Mouse (Mus musculus): Measurements from ENCODE around the gene Pgpep1l. TPM values are rescaled to one million over a fixed set of nuclear protein-coding genes. Genes with fewer than 3 reads are reported as not detected.
"Not testable (repeated sequence)": the region's sequence is repeated elsewhere in the genome, so short reads cannot be mapped to it uniquely, and the experiment has no call there.

The Pgpep1l gene
- polyA plus RNA-seq, 1 experiment from 2014 or later, result 0.18 TPM

DNA sequence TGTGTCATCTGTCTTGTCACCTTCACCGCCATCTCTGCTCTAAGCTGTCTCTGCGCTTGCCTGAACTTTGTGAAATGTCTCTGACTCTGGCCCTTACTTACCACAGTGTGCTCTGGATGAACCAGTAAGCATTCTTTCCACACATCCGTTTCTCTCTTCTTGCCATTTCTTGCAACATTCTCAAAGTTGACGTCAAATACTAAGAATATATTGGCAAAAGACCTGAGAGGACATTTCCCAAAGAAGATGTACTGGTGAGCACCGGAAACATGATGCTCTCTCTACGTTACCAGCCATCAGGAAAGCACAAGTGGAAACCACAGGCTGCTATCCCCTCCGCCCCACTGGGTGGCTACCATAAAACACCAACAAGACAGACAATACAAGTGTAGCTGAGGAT, 19.7 kb upstream of the Pgpep1l start:
- no peak overlapping the region for H3K4me2 ChIP-seq (ENCODE audit: low read length)
- WGBS, result 82% methylated on average over 7 of the region's 7 CpGs
- H3K4me3 ChIP-seq (replicated peaks; ENCODE audit: low read depth, low read length), result no peak overlapping the region
- no peak overlapping the region for H3K27ac ChIP-seq
- no peaks in the 10 kb centered on the region for H3K36me3 ChIP-seq (ENCODE audit: insufficient read depth, low read length)
- no peak overlapping the region for H3K9ac ChIP-seq (ENCODE audit: low read depth, low read length)
- H3K9me3 ChIP-seq (replicated peaks; ENCODE audit: low read length), result no peaks in the 10 kb centered on the region
- ATAC-seq (replicated peaks; ENCODE audit: low FRiP score, low read depth) (no peak), DNase-seq (ENCODE audit: low spot score) (no peak)
- H3K27me3 ChIP-seq (ENCODE audit: insufficient read depth, low read length), result no peaks in the 10 kb centered on the region
- H3K4me1 ChIP-seq (replicated peaks; ENCODE audit: insufficient read depth, low read length), result no peaks in the 10 kb centered on the region; the same call in 1 of the 2 replicates
- no peak for TF ChIP-seq CTCF (IDR thresholded peaks at IDR 0.05; ENCODE audit: low read depth)

DNA sequence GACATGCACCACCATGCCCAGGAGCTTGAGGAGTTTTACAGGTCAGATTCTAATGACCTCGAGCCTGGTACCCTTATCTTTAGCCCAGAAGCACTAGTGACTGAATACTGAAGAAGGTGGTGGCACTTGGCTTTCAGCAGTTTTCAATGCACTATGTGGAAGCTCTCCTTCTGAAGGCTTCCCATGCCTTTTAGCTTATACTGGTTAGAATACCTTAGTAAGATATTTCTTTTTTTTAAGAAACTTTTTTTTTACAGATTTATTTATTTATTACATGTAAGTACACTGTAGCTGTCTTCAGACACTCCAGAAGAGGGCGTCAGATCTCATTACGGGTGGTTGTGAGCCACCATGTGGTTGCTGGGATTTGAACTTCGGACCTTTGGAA, 19.1 kb upstream of the Pgpep1l start:
- not testable (repeated sequence) for H3K4me2 ChIP-seq (ENCODE audit: low read length); H3K9ac ChIP-seq (ENCODE audit: low read depth, low read length); H3K27ac ChIP-seq; H3K9me3 ChIP-seq (replicated peaks; ENCODE audit: low read length); H3K4me3 ChIP-seq (replicated peaks; ENCODE audit: low read depth, low read length); DNase-seq (ENCODE audit: low spot score); H3K27me3 ChIP-seq (ENCODE audit: insufficient read depth, low read length); ATAC-seq (replicated peaks; ENCODE audit: low FRiP score, low read depth); H3K36me3 ChIP-seq (ENCODE audit: insufficient read depth, low read length); H3K4me1 ChIP-seq (replicated peaks; ENCODE audit: insufficient read depth, low read length)
- 87% methylated on average over 4 of the region's 4 CpGs for WGBS

DNA sequence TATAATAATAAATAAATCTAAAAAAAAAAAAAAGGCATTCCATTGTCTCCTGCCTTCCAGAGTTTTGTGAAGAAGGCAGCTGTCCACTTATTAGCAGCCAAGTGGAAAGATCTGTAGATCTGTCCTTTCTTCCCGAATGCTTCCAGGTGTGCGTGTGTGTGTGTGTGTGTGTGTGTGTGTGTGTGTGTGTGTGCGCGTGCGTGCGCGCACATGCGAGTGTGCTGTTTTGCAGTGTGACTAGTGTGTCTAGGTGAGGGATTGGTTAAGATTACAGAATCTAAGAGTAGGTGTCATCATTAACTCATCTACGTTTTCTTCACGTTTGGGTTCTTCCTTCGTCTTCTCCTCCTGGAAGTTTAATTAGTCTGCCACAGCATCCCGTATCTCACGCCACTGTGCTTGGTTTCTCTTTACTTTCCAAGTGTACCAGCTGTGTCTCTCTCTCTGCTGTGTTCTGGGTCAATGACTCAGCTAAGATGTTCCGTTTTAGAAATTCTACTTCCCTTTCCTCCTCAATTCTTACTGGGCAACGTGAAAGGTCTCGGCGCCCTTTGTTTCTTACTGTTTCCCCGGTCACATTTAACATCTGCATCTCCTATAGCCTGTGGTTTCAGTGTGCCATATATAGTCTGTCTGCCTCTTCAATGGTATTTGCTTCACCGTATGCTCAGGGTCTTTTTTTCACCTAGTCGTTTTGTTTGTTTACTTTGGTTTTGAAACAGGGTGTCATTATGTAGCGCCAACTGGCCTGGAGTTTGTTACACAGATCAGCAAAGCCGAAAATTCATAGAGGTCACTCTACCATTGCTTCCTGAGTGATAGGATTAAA, 18.5 kb upstream of the Pgpep1l start:
- no peaks in the 10 kb centered on the region; the same call in 1 of the 2 replicates for H3K4me1 ChIP-seq (replicated peaks; ENCODE audit: insufficient read depth, low read length)
- no peaks in the 10 kb centered on the region for H3K9me3 ChIP-seq (replicated peaks; ENCODE audit: low read length)
- ATAC-seq (replicated peaks; ENCODE audit: low FRiP score, low read depth) (no peak), DNase-seq (ENCODE audit: low spot score) (no peak)
- no peak overlapping the region for H3K4me2 ChIP-seq (ENCODE audit: low read length)
- 68% methylated on average over 22 of the region's 22 CpGs for WGBS
- H3K9ac ChIP-seq (ENCODE audit: low read depth, low read length), result no peak overlapping the region
- no peaks in the 10 kb centered on the region for H3K36me3 ChIP-seq (ENCODE audit: insufficient read depth, low read length)
- no peak overlapping the region for H3K4me3 ChIP-seq (replicated peaks; ENCODE audit: low read depth, low read length)
- H3K27me3 ChIP-seq (ENCODE audit: insufficient read depth, low read length), result no peaks in the 10 kb centered on the region
- no peak overlapping the region for H3K27ac ChIP-seq
- TF ChIP-seq CTCF (IDR thresholded peaks at IDR 0.05; ENCODE audit: low read depth), result no peak

DNA sequence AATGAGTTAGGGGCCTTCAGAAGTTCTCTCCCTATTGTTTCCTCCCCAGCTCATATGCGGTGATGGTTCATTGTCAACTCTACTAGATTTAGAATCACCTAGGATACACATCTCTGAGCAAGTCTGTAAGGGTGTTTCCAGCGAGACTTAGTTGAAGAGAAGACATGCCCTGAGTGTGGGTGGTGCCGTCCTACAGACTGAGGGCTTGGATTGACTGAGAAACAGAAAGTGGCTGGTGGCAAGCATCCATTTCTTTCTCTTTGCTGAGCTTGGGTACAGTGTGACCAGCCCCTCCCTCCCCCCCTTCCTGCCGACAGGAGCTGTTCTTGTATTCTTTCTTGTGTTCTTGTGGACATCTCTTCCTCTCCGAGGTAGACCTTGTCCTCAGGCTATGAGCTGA, 17.3 kb upstream of the Pgpep1l start:
- no peaks in the 10 kb centered on the region for H3K9me3 ChIP-seq (replicated peaks; ENCODE audit: low read length)
- no peak for TF ChIP-seq CTCF (IDR thresholded peaks at IDR 0.05; ENCODE audit: low read depth)
- H3K9ac ChIP-seq (ENCODE audit: low read depth, low read length), result no peak overlapping the region
- ATAC-seq (replicated peaks; ENCODE audit: low FRiP score, low read depth) (no peak), DNase-seq (ENCODE audit: low spot score) (no peak)
- no peak overlapping the region for H3K27ac ChIP-seq
- no peak overlapping the region for H3K4me2 ChIP-seq (ENCODE audit: low read length)
- H3K4me1 ChIP-seq (replicated peaks; ENCODE audit: insufficient read depth, low read length), result peaks cover 3% of the 10 kb centered on the region
- H3K36me3 ChIP-seq (ENCODE audit: insufficient read depth, low read length), result no peaks in the 10 kb centered on the region
- no peak overlapping the region for H3K4me3 ChIP-seq (replicated peaks; ENCODE audit: low read depth, low read length)
- H3K27me3 ChIP-seq (ENCODE audit: insufficient read depth, low read length), result no peaks in the 10 kb centered on the region
- WGBS, result 72% methylated on average over 5 of the region's 5 CpGs

DNA sequence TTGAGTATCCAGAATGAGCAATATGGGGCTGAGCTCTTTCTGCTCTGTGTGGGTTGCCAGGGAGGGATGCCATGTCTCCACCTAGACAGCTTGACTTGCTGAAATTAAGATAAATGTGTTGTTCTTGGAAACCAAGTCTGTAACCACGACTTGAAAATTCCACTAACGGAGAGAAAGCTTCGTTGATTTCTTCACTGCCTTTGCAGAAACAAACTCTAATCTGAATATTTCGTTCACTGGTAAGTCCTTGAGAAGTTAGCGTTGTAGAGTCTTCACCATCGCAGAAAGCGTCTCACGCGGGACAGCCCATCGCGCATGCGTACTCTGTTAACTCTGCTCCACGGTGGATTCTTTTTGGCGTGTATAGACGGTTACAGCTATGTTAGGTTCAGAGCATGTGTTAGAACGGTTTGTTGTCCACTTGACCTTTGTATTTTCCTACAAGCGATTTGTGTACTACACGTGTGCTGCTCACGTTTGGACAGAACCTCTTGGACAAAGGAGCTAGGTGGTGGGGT, 16.4 kb upstream of the Pgpep1l start:
- Histone ChIP-seq H3K27me3 (ENCODE audit: insufficient read depth, low read length) (no peaks in the 10 kb centered on the region), H3K4me3 (replicated peaks; ENCODE audit: low read depth, low read length) (no peak overlapping the region), H3K36me3 (ENCODE audit: insufficient read depth, low read length) (no peaks in the 10 kb centered on the region), H3K4me1 (replicated peaks; ENCODE audit: insufficient read depth, low read length) (peaks cover 10% of the 10 kb centered on the region), H3K9me3 (replicated peaks; ENCODE audit: low read length) (no peaks in the 10 kb centered on the region), H3K4me2 (ENCODE audit: low read length) (no peak overlapping the region), H3K27ac (no peak overlapping the region), H3K9ac (ENCODE audit: low read depth, low read length) (no peak overlapping the region)
- WGBS, result 83% methylated on average over 19 of the region's 19 CpGs
- DNase-seq (ENCODE audit: low spot score) (no peak), ATAC-seq (replicated peaks; ENCODE audit: low FRiP score, low read depth) (no peak)
- no peak for TF ChIP-seq CTCF (IDR thresholded peaks at IDR 0.05; ENCODE audit: low read depth)

DNA sequence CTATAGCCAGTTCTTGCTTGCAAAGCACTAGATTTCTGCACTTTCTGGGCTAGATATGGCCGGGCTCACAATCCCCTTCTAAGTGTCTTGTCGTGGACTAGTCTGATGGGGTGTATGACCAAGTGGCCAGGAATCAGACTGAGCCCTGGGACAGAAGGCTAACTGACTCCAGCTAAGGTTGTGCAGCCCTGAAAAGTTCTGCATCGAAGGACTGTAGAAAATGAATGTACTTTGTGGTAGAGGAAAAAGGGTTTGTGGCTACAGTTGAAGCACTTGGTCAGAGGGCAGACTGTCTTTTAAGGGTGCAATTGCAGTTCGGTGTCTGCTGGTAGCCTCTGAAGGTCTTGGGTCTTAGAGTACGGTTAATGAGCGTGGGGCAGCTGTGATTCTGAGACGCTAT, 15.4 kb upstream of the Pgpep1l start:
- H3K4me3 ChIP-seq (replicated peaks; ENCODE audit: low read depth, low read length), result no peak overlapping the region
- no peak overlapping the region for H3K27ac ChIP-seq
- H3K36me3 ChIP-seq (ENCODE audit: insufficient read depth, low read length), result no peaks in the 10 kb centered on the region
- no peaks in the 10 kb centered on the region for H3K9me3 ChIP-seq (replicated peaks; ENCODE audit: low read length)
- no peaks in the 10 kb centered on the region for H3K27me3 ChIP-seq (ENCODE audit: insufficient read depth, low read length)
- no peak for TF ChIP-seq CTCF (IDR thresholded peaks at IDR 0.05; ENCODE audit: low read depth)
- no peak for DNase-seq (ENCODE audit: low spot score)
- H3K9ac ChIP-seq (ENCODE audit: low read depth, low read length), result no peak overlapping the region
- no peak overlapping the region for H3K4me2 ChIP-seq (ENCODE audit: low read length)
- H3K4me1 ChIP-seq (replicated peaks; ENCODE audit: insufficient read depth, low read length), result peaks cover 10% of the 10 kb centered on the region
- no peak for ATAC-seq (replicated peaks; ENCODE audit: low FRiP score, low read depth)
- 88% methylated on average over 7 of the region's 7 CpGs for WGBS
